Comparison of ENCODE assay signal across 8 mouse cellular contexts in genomic region chr10:69705806-69706768, GRCm38 (mm10).
A peak's percentile ranks its signal among the peaks of the same experiment; 100 is the strongest.
DNase-seq lines count a peak whose midpoint lies in the region; ATAC-seq lines count a peak whose summit lies in the region.

No protein-coding gene starts in this region.

- intact Hi-C loops in gastrocnemius, postnatal 36 days (cut with DNase I) = no loop called here

- peak overlapping the region; percentile 32; the same call in 1 of the 2 replicates for H3K9ac ChIP-seq in kidney, embryonic 16.5 days (replicated peaks; ENCODE audit: low read length)
- peak overlapping the region; percentile 62 for H3K9ac ChIP-seq in hindbrain, embryonic 15.5 days
- peak overlapping the region; percentile 64 for H3K9ac ChIP-seq in neural tube, embryonic 12.5 days

- H3K36me3 ChIP-seq in kidney, embryonic 16.5 days (ENCODE audit: insufficient read depth, low read length) = no peaks in the 10 kb centered on the region
- no peaks in the 10 kb centered on the region for H3K36me3 ChIP-seq in hindbrain, embryonic 15.5 days
- H3K36me3 ChIP-seq in neural tube, embryonic 12.5 days = no peaks in the 10 kb centered on the region

- no peaks in the 10 kb centered on the region for H3K9me3 ChIP-seq in kidney, embryonic 16.5 days (ENCODE audit: low read length)
- no peaks in the 10 kb centered on the region for H3K9me3 ChIP-seq in hindbrain, embryonic 15.5 days
- no peaks in the 10 kb centered on the region for H3K9me3 ChIP-seq in neural tube, embryonic 12.5 days

- no peak overlapping the region for H3K27ac ChIP-seq in kidney, embryonic 16.5 days (ENCODE audit: low read length)
- peak overlapping the region; percentile 93 for H3K27ac ChIP-seq in hindbrain, embryonic 15.5 days (replicated peaks)
- H3K27ac ChIP-seq in neural tube, embryonic 12.5 days = peak overlapping the region; percentile 82

- peaks cover 15% of the 10 kb centered on the region for H3K4me1 ChIP-seq in kidney, embryonic 16.5 days (ENCODE audit: insufficient read depth, low read length)
- peaks cover 74% of the 10 kb centered on the region for H3K4me1 ChIP-seq in hindbrain, embryonic 15.5 days (replicated peaks)
- H3K4me1 ChIP-seq in neural tube, embryonic 12.5 days = peaks cover 27% of the 10 kb centered on the region

- no peaks in the 10 kb centered on the region for H3K27me3 ChIP-seq in kidney, embryonic 16.5 days (ENCODE audit: insufficient read depth, low read length)
- no peaks in the 10 kb centered on the region for H3K27me3 ChIP-seq in hindbrain, embryonic 15.5 days
- no peaks in the 10 kb centered on the region for H3K27me3 ChIP-seq in neural tube, embryonic 12.5 days (replicated peaks)

- no peak for DNase-seq in kidney, adult 11 months
- peak; percentile 61 to 79 for DNase-seq in cerebellum, postnatal 36 days
- no peak for DNase-seq in urinary bladder, postnatal 25 days (ENCODE audit: low spot score)
- no peak for DNase-seq in gastrocnemius, postnatal 36 days
- no peak for DNase-seq in lung, adult 18-20 months

- peak overlapping the region; percentile 21; the same call in 1 of the 2 replicates for H3K4me3 ChIP-seq in kidney, embryonic 16.5 days (ENCODE audit: low read length)
- peak overlapping the region; percentile 44 for H3K4me3 ChIP-seq in hindbrain, embryonic 15.5 days
- H3K4me3 ChIP-seq in neural tube, embryonic 12.5 days = peak overlapping the region; percentile 41

- no peak for ATAC-seq in kidney, embryonic 16.5 days (ENCODE audit: low FRiP score, low TSS enrichment)
- ATAC-seq in hindbrain, embryonic 15.5 days (ENCODE audit: low FRiP score, low read depth) = peak; percentile 70
- ATAC-seq in neural tube, embryonic 12.5 days (ENCODE audit: low FRiP score, low read depth) = peak; percentile 70

- peak overlapping the region; percentile 43 for H3K4me2 ChIP-seq in kidney, embryonic 16.5 days (replicated peaks; ENCODE audit: low read depth, low read length)
- peak overlapping the region; percentile 76 for H3K4me2 ChIP-seq in hindbrain, embryonic 15.5 days
- H3K4me2 ChIP-seq in neural tube, embryonic 12.5 days (replicated peaks) = peak overlapping the region; percentile 62

- WGBS in kidney, embryonic 16.5 days = 7% methylated on average over 17 of the region's 17 CpGs
- WGBS in hindbrain, embryonic 15.5 days = 2% methylated on average over 17 of the region's 17 CpGs
- WGBS in neural tube, embryonic 12.5 days = 3% methylated on average over 17 of the region's 17 CpGs

Comparison
In these comparisons a context has a peak if more than half of its experiments do, and no peak if none do; other contexts are left out.
1. DNase-seq: peak in cerebellum, postnatal 36 days (2 of 2); none in kidney, adult 11 months (single experiment), urinary bladder, postnatal 25 days (single experiment), gastrocnemius, postnatal 36 days (0 of 2) and lung, adult 18-20 months (0 of 2).
2. Peak in every context shown above with its lines, with median percentiles within 50 percentile points of each other: H3K4me2 ChIP-seq, H3K4me3 ChIP-seq and H3K9ac ChIP-seq.